Mouse (Mus musculus) neutrophil, adult 83 days (primary cell): ENCODE data around the gene Bcap29. TPM values are rescaled to one million over a fixed set of nuclear protein-coding genes. Genes with fewer than 3 reads are reported as not detected.

ENCODE experiments used
- total RNA-seq, 2 experiments: library from RNA; stranded (reverse); gene quantifications; one replicate each; pipeline ENCODE4 v1.2.4; 2023

Gene Bcap29
- 10 to 100 TPM; 11.3 to 13.8 TPM for total RNA-seq

DNA sequence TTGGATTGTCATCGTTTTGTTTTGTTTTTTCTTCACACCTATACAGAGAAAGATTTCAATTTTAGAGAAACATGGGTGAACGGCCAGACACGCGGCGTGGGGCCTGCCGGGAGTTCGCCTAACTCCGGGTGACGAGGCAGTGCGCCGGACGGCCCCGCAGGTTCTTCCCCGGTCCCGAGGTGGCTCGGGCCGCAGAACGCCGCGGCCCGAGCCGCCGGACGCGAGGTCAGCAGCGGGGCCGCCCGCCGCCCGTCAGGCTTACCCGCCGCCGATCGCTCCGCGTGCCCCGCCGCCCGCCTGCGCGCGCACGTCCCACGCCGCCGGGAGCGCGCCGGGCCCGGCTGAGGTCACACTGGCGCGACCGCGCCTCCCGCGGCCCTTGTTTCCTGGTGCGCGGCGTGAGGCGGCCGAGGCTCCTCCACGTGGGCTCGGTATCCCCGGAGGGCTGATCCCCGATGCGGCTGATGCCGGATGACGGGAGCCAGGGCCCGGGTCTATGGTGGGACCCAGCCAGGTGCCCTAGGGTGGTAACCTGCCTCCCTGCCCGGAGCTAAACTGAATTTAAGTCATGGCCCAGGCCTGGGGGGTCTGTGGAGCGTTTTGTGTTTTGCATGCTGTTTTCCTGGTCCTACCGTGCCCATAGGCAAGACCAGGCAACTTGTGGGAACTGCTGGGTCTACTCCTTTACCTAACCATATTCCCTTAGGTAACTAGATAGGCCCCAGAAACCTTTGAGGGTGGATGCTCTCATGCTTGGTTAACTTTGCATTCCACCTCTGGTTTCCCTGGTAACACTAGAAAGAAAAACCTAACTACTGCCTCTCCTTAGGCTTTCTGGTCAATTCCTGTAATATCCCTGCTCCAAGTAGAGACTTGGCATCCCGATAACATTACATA is at the start of gene Bcap29:
Gene Bcap29, minus strand, starts transcription at position 316 of the 897 bp plus-strand sequence.

DNA sequence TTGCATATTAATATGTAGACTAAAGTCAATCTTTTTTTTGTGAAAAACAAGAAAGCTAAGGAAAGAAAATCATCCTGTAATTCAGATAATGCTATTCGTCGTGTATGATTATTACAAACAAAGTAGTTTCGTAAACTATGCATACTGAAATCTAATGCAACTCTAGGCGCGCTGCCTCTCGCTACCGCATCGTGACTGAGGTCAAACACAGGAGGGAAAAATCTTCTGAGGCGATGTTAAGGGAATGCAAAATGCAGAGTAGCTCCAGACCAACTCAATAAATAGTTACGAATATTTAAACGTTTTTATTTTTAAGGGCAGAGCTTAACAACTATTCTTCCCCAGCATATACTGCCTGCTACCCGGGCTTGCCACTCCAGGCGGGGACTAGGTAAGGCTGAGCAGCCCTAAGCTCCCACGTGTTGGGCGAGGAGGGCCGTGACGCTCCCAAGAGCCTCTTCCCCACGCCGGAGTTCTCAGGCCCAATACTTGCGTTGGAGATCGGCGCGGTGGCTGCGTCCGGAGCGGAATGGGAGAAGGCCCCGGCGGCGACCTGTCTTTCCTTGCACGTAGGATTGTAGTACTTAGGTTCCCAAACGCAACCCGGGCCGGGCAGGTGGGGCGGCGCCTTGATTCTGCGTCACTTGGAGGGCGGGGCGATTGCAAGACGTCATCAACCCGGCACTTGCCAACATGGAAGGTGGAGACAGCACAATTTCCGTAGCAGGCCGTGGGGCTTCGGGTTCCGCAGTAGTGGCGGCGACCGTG is 19.9 kb upstream of the Bcap29 start, which contains the start of the genes Dus4l and Cog5:
Gene Dus4l, minus strand, starts transcription at position 630 of the 768 bp plus-strand sequence.
Gene Cog5, plus strand, starts transcription at position 673 of the 768 bp plus-strand sequence.

Other genes starting within 250 kb of the Bcap29 start
- gene Slc26a3, start 243.8 kb downstream of the Bcap29 start, total RNA-seq, result under 1 TPM in 1 of 2 experiments, not detected in 1; 0.22 TPM
- gene Cbll1, start 135.0 kb downstream of the Bcap29 start, total RNA-seq, result 10 to 100 TPM; 14.5 to 14.7 TPM
- not detected for gene Slc26a4, start 74.7 kb downstream of the Bcap29 start, total RNA-seq
- 1 to 10 TPM; 3.7 to 10.0 TPM for gene Dus4l, start 20.2 kb upstream of the Bcap29 start, total RNA-seq
- 10 to 100 TPM; 28.7 to 30.2 TPM for gene Cog5, start 20.2 kb upstream of the Bcap29 start, total RNA-seq
- not detected for gene Gpr22, start 79.3 kb upstream of the Bcap29 start, total RNA-seq